Mouse (Mus musculus) CH12.LX (cell line): Measurements from ENCODE around the gene Por. TPM values are rescaled to one million over a fixed set of nuclear protein-coding genes. Genes with fewer than 3 reads are reported as not detected.

Experiments
- DNase-seq: peaks from one replicate; pipeline ENCODE4 v3.0.0-alpha.2; 2013; ENCODE audit errors: extremely low read depth
- H3K27ac ChIP-seq: 2 replicates; pipeline ENCODE4 v1.5.1; 2012; ENCODE audit warnings: low read depth, mild to moderate bottlenecking, control low read depth, moderate library complexity; ENCODE audit not compliant: insufficient read depth
- H3K27me3 ChIP-seq: replicated peaks from 2 replicates; pipeline ENCODE3; 2012; ENCODE audit warnings: inconsistent platforms
- H3K36me3 ChIP-seq, 2 experiments: replicated peaks in 1 of 2; 2 replicates each; pipeline versions ENCODE3 to v1.6.1; 2012; ENCODE audit warnings: inconsistent platforms in 1 of 2, low read length in 1 of 2, mild to moderate bottlenecking in 1 of 2, mixed read lengths in 1 of 2, moderate library complexity in 1 of 2; ENCODE audit not compliant: control insufficient read depth in 1 of 2, insufficient read depth in 1 of 2
- H3K4me1 ChIP-seq, 2 experiments: 2 replicates each; pipeline ENCODE4 v1.6.1; 2012; ENCODE audit warnings: inconsistent platforms in 1 of 2, moderate library complexity in 1 of 2; ENCODE audit not compliant: insufficient read depth in 2 of 2, control insufficient read depth in 1 of 2
- H3K4me2 ChIP-seq: 2 replicates; pipeline ENCODE4 v1.6.1; 2012; ENCODE audit warnings: low read depth, mild to moderate bottlenecking, control low read depth; ENCODE audit not compliant: poor library complexity, insufficient read depth, severe bottlenecking
- H3K4me3 ChIP-seq, 3 experiments: fragments of 150-350 bp in 1 of 3; sonication (generic) in 1 of 3; replicated peaks in 1 of 3; 2 replicates each; pipeline versions ENCODE3 to v1.5.1; 2011 to 2012; ENCODE audit warnings: low read depth in 2 of 3, low read length in 2 of 3, mild to moderate bottlenecking in 2 of 3, moderate library complexity in 2 of 3, control low read depth in 1 of 3, improper control_type of control experiment in 1 of 3, inconsistent platforms in 1 of 3, mixed read lengths in 1 of 3; ENCODE audit not compliant: poor library complexity in 1 of 3
- H3K79me2 ChIP-seq: replicated peaks from 2 replicates; pipeline ENCODE4 v1.6.1; 2012; ENCODE audit warnings: mild to moderate bottlenecking, moderate library complexity; ENCODE audit not compliant: control insufficient read depth, poor library complexity, insufficient read depth, severe bottlenecking; ENCODE audit errors: extremely low read depth
- H3K9ac ChIP-seq: 2 replicates; pipeline ENCODE4 v1.6.1; 2012; ENCODE audit warnings: low read depth, mild to moderate bottlenecking, control low read depth, moderate library complexity; ENCODE audit not compliant: insufficient read depth
- H3K9me3 ChIP-seq: replicated peaks from 2 replicates; pipeline ENCODE3; 2012; ENCODE audit warnings: low read length, inconsistent platforms, mixed read lengths
- CHD1 ChIP-seq: IDR thresholded peaks from 2 replicates; pipeline ENCODE4 v1.6.1; 2012; ENCODE audit warnings: low read depth, low read length, improper control_type of control experiment, inconsistent platforms
- CTCF ChIP-seq, 2 experiments: IDR thresholded peaks in 1 of 2; conservative IDR thresholded peaks in 1 of 2; 2 replicates each; pipeline ENCODE4 v1.5.1; 2011 to 2012; ENCODE audit warnings: low read depth in 2 of 2, low read length in 2 of 2, improper control_type of control experiment in 1 of 2, inconsistent platforms in 1 of 2, mild to moderate bottlenecking in 1 of 2, moderate library complexity in 1 of 2
- ETS1 ChIP-seq: conservative IDR thresholded peaks from 2 replicates; pipeline ENCODE4 v1.6.1; 2012; ENCODE audit warnings: low read depth, mild to moderate bottlenecking, inconsistent platforms, low read length, improper control_type of control experiment, moderate library complexity
- GABPA ChIP-seq: IDR thresholded peaks from 2 replicates; pipeline ENCODE4 v1.6.1; 2012; ENCODE audit warnings: low read depth, low read length, improper control_type of control experiment, inconsistent platforms; ENCODE audit not compliant: insufficient replicate concordance
- HCFC1 ChIP-seq: IDR thresholded peaks from 2 replicates; pipeline ENCODE4 v1.6.1; 2012; ENCODE audit warnings: low read depth, mild to moderate bottlenecking, inconsistent platforms, low read length, improper control_type of control experiment
- JUN ChIP-seq: IDR thresholded peaks from 2 replicates; pipeline ENCODE4 v1.6.1; 2011; ENCODE audit warnings: low read depth, mild to moderate bottlenecking, low read length, improper control_type of control experiment, moderate library complexity; ENCODE audit not compliant: insufficient read depth
- MAX ChIP-seq: IDR thresholded peaks from 2 replicates; pipeline ENCODE4 v1.6.1; 2011; ENCODE audit warnings: low read length, improper control_type of control experiment
- MAZ ChIP-seq: IDR thresholded peaks from 2 replicates; pipeline ENCODE4 v1.6.1; 2012; ENCODE audit warnings: low read depth, mild to moderate bottlenecking, inconsistent platforms, low read length, improper control_type of control experiment, moderate library complexity
- MYC ChIP-seq: IDR thresholded peaks from 2 replicates; pipeline ENCODE4 v1.6.1; 2011; ENCODE audit warnings: low read depth, mild to moderate bottlenecking, improper control_type of control experiment, low read length
- NELFE ChIP-seq: IDR thresholded peaks from 2 replicates; pipeline ENCODE4 v1.6.1; 2011; ENCODE audit warnings: low read depth, low read length, improper control_type of control experiment
- NRF1 ChIP-seq: IDR thresholded peaks from 2 replicates; pipeline ENCODE4 v1.6.1; 2014; ENCODE audit warnings: low read depth, mild to moderate bottlenecking, inconsistent platforms, low read length, improper control_type of control experiment, moderate library complexity
- RAD21 ChIP-seq: IDR thresholded peaks from 2 replicates; pipeline ENCODE4 v1.6.1; 2011; ENCODE audit warnings: low read depth, mild to moderate bottlenecking, low read length, improper control_type of control experiment, moderate library complexity
- RCOR1 ChIP-seq: conservative IDR thresholded peaks from 2 replicates; pipeline ENCODE4 v1.6.1; 2012; ENCODE audit warnings: low read depth, mild to moderate bottlenecking, inconsistent platforms, low read length, improper control_type of control experiment
- TBP ChIP-seq: conservative IDR thresholded peaks from 2 replicates; pipeline ENCODE4 v1.6.1; 2011; ENCODE audit warnings: low read depth, low read length, improper control_type of control experiment
- TCF12 ChIP-seq: IDR thresholded peaks from 2 replicates; pipeline ENCODE4 v1.6.1; 2014; ENCODE audit warnings: low read depth, mild to moderate bottlenecking, inconsistent platforms, low read length, improper control_type of control experiment
- UBTF ChIP-seq: IDR thresholded peaks from 2 replicates; pipeline ENCODE4 v1.6.1; 2012; ENCODE audit warnings: low read depth, mild to moderate bottlenecking, inconsistent platforms, low read length, improper control_type of control experiment, moderate library complexity
- ZKSCAN1 ChIP-seq: IDR thresholded peaks from 2 replicates; pipeline ENCODE4 v1.6.1; 2012; ENCODE audit warnings: low read depth, inconsistent platforms, low read length, improper control_type of control experiment, borderline replicate concordance
- dilution Hi-C: fragments of 300-500 bp; cut with MboI; formaldehyde crosslinking; loops from 2 replicates; pipeline ENCODE4 v1.14.3; 2020; ENCODE audit warnings: low sequenced_read_pairs; ENCODE audit not compliant: extremely low pct_unique_long_range_greater_than_20kb, extremely low pct_ligation_motif_present
- in situ Hi-C: fragments of 300-500 bp; cut with MboI; formaldehyde crosslinking; loops from 3 replicates; pipeline ENCODE4 v1.14.3; 2019; ENCODE audit warnings: low sequenced_read_pairs, low pct_ligation_motif_present, low pct_unique_long_range_greater_than_20kb, mixed read lengths
- polyA plus RNA-seq: library from polyadenylated mRNA; unstranded; fragments of >175 nt; gene quantifications from 2 replicates; pipeline ENCODE4 v1.2.1, GENCODE M21; 2012; ENCODE audit warnings: low read depth; ENCODE audit not compliant: insufficient read length
- total RNA-seq, 2 experiments: library from RNA; depleted of rRNA; stranded (reverse); fragments of 300-350 nt in 1 of 2; fragments of >200 nt in 1 of 2; gene quantifications; 2 replicates each; pipeline ENCODE4 v1.2.3; 2012 to 2014

The Por gene
- total and polyA plus RNA-seq, 3 experiments, result 17.3 to 56.8 (median 41.2) TPM

- peak; percentile 45; the same call in 1 of the 2 replicates for TF ChIP-seq NRF1
- no peak for TF ChIP-seq RCOR1
- no peak for TF ChIP-seq CHD1
- no peak for TF ChIP-seq ZKSCAN1
- no peak for TF ChIP-seq JUN
- TF ChIP-seq CTCF (conservative IDR thresholded peaks at IDR 0.05 in 1 of 2, IDR thresholded peaks at IDR 0.05 in 1 of 2; ENCODE audit: low read depth in 2 of 2, low read length in 2 of 2), result no peak
- TF ChIP-seq MAZ, result no peak
These were observed 74.1 kb downstream of the Por start, which contains the start of gene Tmem120a (continued) for GRCm38 (mm10) chr5:135743741-135744609.

- in situ Hi-C loops (loop anchor here (5.0 kb wide), 1 partner anchor 112 kb away; the partner anchor contains the start of gene Rhbdd2), dilution Hi-C loops (no loop called here)
- DNase-seq, result no peak
- no peak for TF ChIP-seq TCF12
- TF ChIP-seq TBP, result no peak
- no peak for TF ChIP-seq UBTF
- no peak for TF ChIP-seq NRF1
- no peak for TF ChIP-seq ETS1
- H3K36me3 ChIP-seq, result peaks cover 4 to 15% of the 10 kb centered on the region in 2 experiments
- H3K4me2 ChIP-seq, result peak overlapping the region; percentile 59; the same call in 1 of the 2 replicates
- H3K4me1 ChIP-seq, result peaks cover 4 to 13% of the 10 kb centered on the region in 2 experiments; a peak in 3 of 4 replicates
- peaks cover 18% of the 10 kb centered on the region for H3K27me3 ChIP-seq
- H3K9me3 ChIP-seq, result peaks cover 24% of the 10 kb centered on the region
- H3K79me2 ChIP-seq, result no peaks in the 10 kb centered on the region
- no peak overlapping the region for H3K27ac ChIP-seq
- H3K9ac ChIP-seq, result no peak overlapping the region
- H3K4me3 ChIP-seq, result no peak overlapping the region
These were observed 74.9 kb downstream of the Por start for GRCm38 (mm10) chr5:135744742-135745141.

GRCm38 (mm10) chr5:135751041-135751440, 81.2 kb downstream of the Por start:
- no peak for DNase-seq
- peaks cover 0 to 6% of the 10 kb centered on the region in 2 experiments; a peak in 2 of 4 replicates for H3K4me1 ChIP-seq
- no peak overlapping the region for H3K4me3 ChIP-seq
- no peaks in the 10 kb centered on the region for H3K79me2 ChIP-seq
- no peak overlapping the region for H3K9ac ChIP-seq
- peaks cover 23% of the 10 kb centered on the region for H3K9me3 ChIP-seq
- in situ Hi-C loops (no loop called here), dilution Hi-C loops (no loop called here)
- no peaks in the 10 kb centered on the region for H3K36me3 ChIP-seq
- peaks cover 47% of the 10 kb centered on the region for H3K27me3 ChIP-seq
- TF ChIP-seq MAX, result no peak
- TF ChIP-seq UBTF, result no peak
- TF ChIP-seq CHD1, result no peak
- TF ChIP-seq RAD21, result no peak
- TF ChIP-seq GABPA, result no peak
- TF ChIP-seq HCFC1, result no peak
- TF ChIP-seq NELFE, result no peak
- no peak for TF ChIP-seq MYC
- no peak for TF ChIP-seq RCOR1
- no peak for TF ChIP-seq ZKSCAN1
- H3K4me2 ChIP-seq, result no peak overlapping the region
- no peak overlapping the region for H3K27ac ChIP-seq
